Mouse (Mus musculus) heart, postnatal 0 days (tissue): ENCODE results near the gene Urb2. TPM values are rescaled to one million over a fixed set of nuclear protein-coding genes. Genes with fewer than 3 reads are reported as not detected.
A peak's percentile ranks its signal among the peaks of the same experiment; 100 is the strongest.

Experiments
- ATAC-seq: fragments of 200-750 bp; cut with Nextera tagmentation; 2 replicates; pipeline ENCODE4 v1.8.0; 2017; ENCODE audit warnings: low read depth, moderate number of reproducible peaks, moderate library complexity; ENCODE audit not compliant: insufficient read depth
- DNase-seq: peaks from one replicate; pipeline ENCODE4 v3.0.0-alpha.2; 2016; ENCODE audit warnings: low spot score
- H3K27ac ChIP-seq: fragments of 300-500 bp; sonication (generic); 2 replicates; pipeline ENCODE4 v1.5.1; 2014; ENCODE audit warnings: low read depth, mild to moderate bottlenecking
- H3K27me3 ChIP-seq: fragments of 300-500 bp; sonication (generic); 2 replicates; pipeline ENCODE4 v1.6.1; 2014; ENCODE audit warnings: low read length, mixed read lengths; ENCODE audit not compliant: control insufficient read depth, insufficient read depth
- H3K36me3 ChIP-seq: fragments of 300-500 bp; sonication (generic); replicated peaks from 2 replicates; pipeline ENCODE4 v1.6.1; 2014; ENCODE audit warnings: low read length, mixed read lengths; ENCODE audit not compliant: control insufficient read depth, insufficient read depth
- H3K4me1 ChIP-seq: fragments of 300-500 bp; sonication (generic); 2 replicates; pipeline ENCODE4 v1.6.1; 2014; ENCODE audit warnings: antibody characterized with exemption; ENCODE audit not compliant: control insufficient read depth, insufficient read depth
- H3K4me2 ChIP-seq: fragments of 300-500 bp; sonication (generic); 2 replicates; pipeline ENCODE4 v1.6.1; 2014; ENCODE audit warnings: low read depth, mild to moderate bottlenecking, low read length, moderate library complexity
- H3K4me3 ChIP-seq: fragments of 300-500 bp; sonication (generic); 2 replicates; pipeline ENCODE4 v1.5.1; 2014; ENCODE audit warnings: low read depth, low read length
- H3K9ac ChIP-seq: fragments of 300-500 bp; sonication (generic); replicated peaks from 2 replicates; pipeline ENCODE4 v1.6.1; 2014; ENCODE audit warnings: low read depth, low read length, mixed read lengths
- H3K9me3 ChIP-seq: fragments of 300-500 bp; sonication (generic); replicated peaks from 2 replicates; pipeline ENCODE4 v1.6.1; 2016; ENCODE audit warnings: low read length; ENCODE audit not compliant: control insufficient read depth
- CTCF ChIP-seq: IDR thresholded peaks from 2 replicates; pipeline ENCODE4 v1.5.1; 2016; ENCODE audit warnings: antibody characterized with exemption, control low read depth, low read depth
- EP300 ChIP-seq: IDR thresholded peaks from 2 replicates; pipeline ENCODE4 v1.6.1; 2016; ENCODE audit warnings: antibody characterized with exemption, low read depth
- WGBS: fragments of 180-500 bp; shearing (Covaris S2); extraction: QIAGEN DNeasy Blood & Tissue Kit; methylation state at CpG from one replicate; pipeline ENCODE4 v1.1.7; 2014; 5-methylcytosine and 5-hydroxymethylcytosine counted together
- polyA plus RNA-seq: library from polyadenylated mRNA; unstranded; fragments of >200 nt; fragmentation: Nextera tagmentation; extraction: Ambion mirVana; gene quantifications from 2 replicates; pipeline ENCODE4 v1.2.1, GENCODE M21; 2015
- total RNA-seq: library from RNA; depleted of rRNA; stranded (reverse); fragments of >200 nt; gene quantifications from 2 replicates; pipeline ENCODE4 v1.2.3, GENCODE M21; 2014; ENCODE audit warnings: low replicate concordance; rRNA removed

Urb2 gene
- 9.8 and 11.7 TPM in 2 replicates for total RNA-seq
- polyA plus RNA-seq = 0.74 and 0.97 TPM in 2 replicates

DNA sequence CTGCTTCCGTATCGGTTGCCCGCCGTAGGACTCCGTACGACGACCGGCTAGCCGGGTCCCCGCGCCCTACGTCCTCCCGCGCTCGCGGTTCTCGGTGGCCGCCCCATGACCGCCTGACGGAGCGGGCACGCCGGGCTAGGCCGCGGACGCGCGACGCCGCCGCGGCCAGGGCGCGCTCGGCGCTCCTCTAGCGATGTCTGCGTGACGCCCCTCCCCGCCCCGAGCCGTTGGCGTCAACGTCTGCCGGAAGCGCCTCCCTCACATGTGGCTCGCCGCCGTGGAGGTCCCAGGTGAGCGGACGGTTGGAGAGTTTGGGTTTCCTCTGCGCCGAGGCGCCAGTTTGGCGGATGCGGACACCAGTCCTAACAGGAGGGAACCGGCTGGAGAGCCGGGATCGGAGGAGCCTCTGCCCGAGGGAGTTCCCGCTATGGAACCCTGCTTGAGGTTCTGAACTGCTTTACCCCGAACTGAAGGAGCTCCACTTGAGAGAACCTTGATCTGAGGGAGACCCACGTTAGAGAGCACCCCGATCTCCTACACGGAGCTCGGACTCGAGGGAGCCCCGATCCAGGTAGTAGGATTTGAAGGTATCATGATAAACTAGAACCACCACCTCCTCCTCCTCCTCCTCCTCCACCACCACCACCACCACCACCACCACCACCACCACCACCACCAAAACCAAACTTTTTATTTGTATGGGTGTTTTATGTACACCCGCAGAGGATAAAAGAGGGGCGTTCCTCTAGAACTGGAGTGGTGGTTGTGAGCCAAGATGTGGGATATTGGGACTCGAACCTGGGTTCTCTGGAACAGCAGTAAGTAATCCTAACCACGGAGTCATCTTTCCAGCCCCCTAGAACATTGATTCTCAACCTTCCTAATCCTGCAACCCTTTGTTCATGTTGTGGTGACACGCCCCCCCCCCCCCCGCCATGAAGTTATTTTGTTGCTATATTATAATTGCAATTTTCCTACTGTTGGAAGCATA lies at the start of gene Urb2, which contains the start of gene Taf5l:
Gene Urb2, plus strand, starts transcription at position 272 of the 991 bp plus-strand sequence.
Gene Taf5l, minus strand, starts transcription at position 161 of the 991 bp plus-strand sequence.
- peak within 1 kb of the TSS; percentile 91 for H3K27ac ChIP-seq
- peak; percentile 86 for DNase-seq
- H3K4me1 ChIP-seq = peaks cover 29% of the 10 kb centered on the region
- H3K9ac ChIP-seq = peak within 1 kb of the TSS; percentile 81
- H3K27me3 ChIP-seq = no peaks in the 10 kb centered on the region
- peak; percentile 89 for ATAC-seq
- 2% methylated on average over 49 of the region's 74 CpGs for WGBS
- peak within 1 kb of the TSS; percentile 92 for H3K4me3 ChIP-seq
- TF ChIP-seq EP300 (no peak), CTCF (no peak)
- H3K4me2 ChIP-seq = peak within 1 kb of the TSS; percentile 95
- H3K9me3 ChIP-seq = no peaks in the 10 kb centered on the region
- H3K36me3 ChIP-seq = peaks cover 17% of the 10 kb centered on the region

DNA sequence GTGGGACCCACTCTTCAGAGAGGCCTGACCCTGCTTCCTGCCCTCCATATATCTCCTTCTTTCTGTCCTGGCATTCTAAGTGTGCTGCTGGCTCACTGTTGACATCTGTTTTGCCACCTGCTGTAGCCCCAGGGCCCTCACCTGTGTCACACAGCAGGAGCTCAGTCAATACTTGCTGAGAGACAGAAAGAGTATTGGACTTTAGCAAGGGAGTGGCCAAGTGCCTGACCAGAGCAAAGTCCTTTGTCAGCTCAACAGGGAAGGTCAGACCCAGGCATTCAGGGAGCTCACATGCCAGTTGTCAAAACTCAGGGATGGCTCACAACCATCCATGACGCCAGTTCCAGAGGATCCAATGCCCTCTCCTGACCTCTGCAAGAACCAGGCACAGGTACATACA lies 47.8 kb upstream of the Urb2 start:
- no peak for ATAC-seq
- Histone ChIP-seq H3K4me2 (no peak overlapping the region), H3K9ac (no peak overlapping the region), H3K4me1 (peaks cover under 1% of the 10 kb centered on the region; the same call in 1 of the 2 replicates), H3K9me3 (no peaks in the 10 kb centered on the region), H3K27ac (no peak overlapping the region), H3K4me3 (no peak overlapping the region), H3K36me3 (0 out of 2 replicates have a peak, but pooled peaks cover 5% of the 10 kb centered on the region), H3K27me3 (no peaks in the 10 kb centered on the region)
- no peak for DNase-seq
- 79% methylated on average over 1 of the region's 1 CpGs for WGBS
- TF ChIP-seq EP300 = no peak
- no peak for TF ChIP-seq CTCF

DNA sequence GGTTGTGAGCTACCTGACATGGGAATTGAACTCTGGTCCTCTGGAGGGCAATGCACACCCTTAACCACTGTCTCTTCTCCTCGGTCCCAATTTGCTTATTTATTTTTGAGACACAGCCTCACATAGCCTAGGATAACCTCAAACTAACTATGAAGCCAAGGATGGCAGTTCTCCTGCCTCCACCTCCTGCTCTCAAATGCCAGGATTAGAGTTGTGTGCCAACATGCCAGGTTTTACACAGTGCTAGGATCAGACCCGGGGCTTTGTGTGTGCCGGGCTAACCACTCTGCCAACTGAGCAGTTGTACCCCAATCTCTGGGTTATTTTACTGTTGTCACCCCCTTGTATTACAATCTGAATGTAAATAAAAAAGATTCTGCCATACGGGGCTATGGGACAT lies 43.8 kb upstream of the Urb2 start:
- H3K27me3 ChIP-seq = no peaks in the 10 kb centered on the region
- 82% methylated on average over 4 of the region's 4 CpGs for WGBS
- no peaks in the 10 kb centered on the region for H3K36me3 ChIP-seq
- TF ChIP-seq EP300 (no peak), CTCF (no peak)
- H3K4me3 ChIP-seq = no peak overlapping the region
- H3K9me3 ChIP-seq = no peaks in the 10 kb centered on the region
- no peak for ATAC-seq
- no peak overlapping the region for H3K4me2 ChIP-seq
- DNase-seq = no peak
- no peak overlapping the region for H3K9ac ChIP-seq
- H3K4me1 ChIP-seq = peaks cover 10% of the 10 kb centered on the region
- no peak overlapping the region for H3K27ac ChIP-seq

DNA sequence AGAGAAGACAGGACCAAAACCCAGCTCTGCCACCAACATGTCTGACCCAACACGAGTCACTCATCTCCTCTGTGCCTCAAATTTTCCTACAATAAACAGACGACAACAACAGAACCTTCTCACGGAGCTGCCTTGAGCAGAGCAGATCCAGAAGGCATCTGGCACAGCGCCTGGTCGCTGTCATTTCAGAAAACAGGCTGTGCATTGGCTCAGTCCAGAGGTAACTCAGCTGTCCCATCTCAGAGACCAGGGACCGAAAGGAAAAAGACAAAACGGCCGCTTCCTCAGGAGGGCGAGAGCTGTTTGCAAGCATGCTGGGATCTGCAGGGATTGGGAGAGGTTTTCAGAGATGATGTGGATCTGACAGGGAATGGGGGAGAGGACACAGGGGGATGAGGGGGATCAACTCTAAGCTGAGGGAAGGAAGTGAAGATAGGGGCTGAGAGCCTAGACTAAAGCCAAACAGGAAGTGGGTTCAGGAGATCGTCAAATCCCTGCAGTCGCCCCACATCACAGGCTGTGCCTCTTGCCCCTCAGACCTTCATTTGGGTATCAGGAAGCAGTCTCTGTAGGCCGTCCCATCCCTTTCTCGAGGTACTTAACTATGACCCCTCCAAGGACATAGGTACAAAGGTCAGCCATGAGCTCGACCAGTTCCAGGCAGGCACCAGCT lies 43.0 kb upstream of the Urb2 start:
- Histone ChIP-seq H3K9me3 (no peaks in the 10 kb centered on the region), H3K4me1 (peaks cover 10% of the 10 kb centered on the region), H3K27ac (peak overlapping the region; percentile 64), H3K9ac (no peak overlapping the region; the same call in 1 of the 2 replicates), H3K4me2 (peak overlapping the region; percentile 35), H3K36me3 (no peaks in the 10 kb centered on the region), H3K4me3 (no peak overlapping the region), H3K27me3 (no peaks in the 10 kb centered on the region)
- no peak for TF ChIP-seq CTCF
- no peak for TF ChIP-seq EP300
- peak; percentile 57 for DNase-seq
- 19% methylated on average over 14 of the region's 14 CpGs for WGBS
- ATAC-seq = no peak; the same call in 1 of the 2 replicates

DNA sequence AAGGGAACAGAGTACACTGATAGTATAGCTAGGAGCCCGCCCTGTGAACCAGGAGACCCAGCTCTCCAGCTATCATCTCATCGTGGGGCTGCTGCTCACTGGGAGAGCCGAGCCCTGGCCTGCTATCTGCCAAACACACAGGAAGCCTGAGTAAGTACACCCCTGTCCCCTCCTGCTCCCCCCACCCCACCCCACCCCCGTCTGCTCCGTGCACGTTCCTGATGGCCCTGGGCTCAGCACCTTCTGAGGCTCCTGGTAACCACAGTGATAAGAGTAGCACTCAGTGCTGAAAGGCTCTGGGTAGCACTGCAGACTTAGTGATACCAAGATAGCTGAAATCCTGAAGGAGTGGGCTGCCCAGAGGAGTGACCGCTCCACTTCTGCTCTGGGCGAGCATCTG lies 42.4 kb upstream of the Urb2 start:
- no peaks in the 10 kb centered on the region for H3K36me3 ChIP-seq
- H3K4me2 ChIP-seq = peak overlapping the region; percentile 35; the same call in 1 of the 2 replicates
- WGBS = 31% methylated on average over 8 of the region's 8 CpGs
- H3K27ac ChIP-seq = peak overlapping the region; percentile 64; the same call in 1 of the 2 replicates
- no peaks in the 10 kb centered on the region for H3K27me3 ChIP-seq
- ATAC-seq (no peak), DNase-seq (no peak)
- no peak overlapping the region for H3K4me3 ChIP-seq
- peaks cover 10% of the 10 kb centered on the region for H3K4me1 ChIP-seq
- no peak overlapping the region for H3K9ac ChIP-seq
- TF ChIP-seq CTCF (no peak), EP300 (no peak)
- no peaks in the 10 kb centered on the region for H3K9me3 ChIP-seq
